Mouse (Mus musculus): ENCODE measurements around the gene Pex16.

Gene Pex16

DNA sequence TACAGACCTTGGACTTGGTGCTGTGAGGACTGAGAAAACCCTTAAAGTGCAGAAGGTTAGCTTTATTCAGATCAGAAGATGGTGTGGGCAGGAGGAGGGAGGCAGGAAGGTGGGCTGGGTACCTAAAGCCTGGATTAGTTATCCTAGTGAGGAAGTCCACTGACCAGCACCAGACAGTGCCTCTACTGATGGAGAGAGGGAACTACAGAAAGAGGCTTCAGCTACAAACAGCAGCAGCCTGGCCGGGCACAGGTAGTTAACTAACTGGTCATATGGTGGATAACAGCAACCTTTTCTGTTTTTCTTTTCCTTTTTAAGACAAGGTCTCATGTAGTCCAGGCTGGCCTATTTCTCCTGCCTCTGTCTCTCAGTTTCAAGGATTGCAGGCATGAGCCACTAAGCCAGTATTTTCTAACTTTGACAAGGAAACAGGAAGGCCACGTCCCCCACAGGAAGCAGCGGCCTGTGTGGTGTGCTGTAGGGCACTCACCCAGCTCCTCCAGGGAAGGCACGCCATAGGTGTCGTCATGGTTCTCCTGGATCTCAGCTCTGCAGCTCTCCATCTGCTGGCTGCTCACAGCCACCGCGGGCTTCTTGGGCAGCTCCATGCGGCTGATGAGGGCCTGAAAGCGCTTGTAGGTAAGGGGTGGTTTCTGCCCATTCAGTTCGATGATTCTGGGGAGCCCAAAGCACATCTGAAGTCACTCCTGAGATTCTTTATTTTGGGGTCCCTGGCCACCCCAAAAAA is 48.1 kb downstream of the Pex16 start:
- no peak for DNase-seq (ENCODE audit: extremely low spot score)

DNA sequence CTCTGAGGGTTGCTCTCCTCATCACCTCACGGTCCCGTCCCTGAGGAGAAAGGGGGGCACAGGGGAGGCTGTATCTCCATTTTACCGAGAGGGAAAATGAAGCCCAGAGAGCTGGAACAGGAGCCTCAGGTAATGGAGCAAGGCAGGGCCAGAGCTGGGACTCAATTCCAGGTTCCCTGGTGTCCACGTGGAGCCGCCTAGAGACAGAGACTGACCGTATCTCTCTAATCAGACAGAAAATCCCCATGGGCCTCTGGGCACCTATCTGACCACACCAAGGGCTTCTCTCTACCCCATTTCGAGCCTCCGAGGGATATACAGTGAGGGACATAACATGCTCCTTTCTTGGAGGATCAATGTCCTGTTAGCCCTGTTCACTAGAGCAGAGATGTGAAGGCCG is 48.7 kb downstream of the Pex16 start:
- DNase-seq (ENCODE audit: extremely low spot score), result no peak

DNA sequence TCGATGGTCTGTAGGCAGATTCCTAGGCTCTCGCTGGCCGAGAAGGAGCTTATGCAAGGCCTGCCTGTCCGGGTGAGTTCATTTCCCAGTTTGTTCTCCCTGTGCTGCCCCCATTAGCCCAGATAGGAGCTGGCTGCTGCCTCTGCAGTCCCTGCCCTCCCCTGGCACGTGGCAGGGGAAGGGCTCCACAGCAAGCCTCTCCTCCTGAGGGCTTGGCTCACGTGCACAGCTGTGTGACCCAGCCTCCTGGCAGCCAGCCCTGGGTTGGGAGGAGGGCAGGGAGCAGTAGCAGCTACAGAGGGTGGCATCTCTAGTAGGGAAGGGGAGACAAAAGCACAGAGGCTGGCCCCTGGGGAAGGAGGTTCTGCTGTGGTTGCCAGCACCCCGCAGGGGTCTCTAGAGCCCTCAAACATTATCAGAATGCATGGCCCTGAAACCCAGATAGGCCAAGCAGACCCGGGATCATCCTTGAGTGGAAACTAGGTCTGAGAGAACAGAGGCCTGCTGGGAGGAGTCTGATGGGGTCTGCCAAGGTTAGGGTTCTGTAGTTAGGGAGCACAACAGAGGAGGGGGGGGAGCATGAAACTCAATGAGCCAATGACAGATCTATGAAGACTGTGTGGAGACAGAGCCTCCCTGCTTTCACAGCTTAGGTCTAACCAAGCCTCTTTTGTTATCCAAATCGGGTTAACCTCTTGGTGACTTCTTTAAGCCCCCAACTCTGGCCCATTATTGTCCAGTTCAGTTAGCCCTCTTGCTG is 49.4 kb downstream of the Pex16 start:
- DNase-seq (ENCODE audit: extremely low spot score), result no peak

DNA sequence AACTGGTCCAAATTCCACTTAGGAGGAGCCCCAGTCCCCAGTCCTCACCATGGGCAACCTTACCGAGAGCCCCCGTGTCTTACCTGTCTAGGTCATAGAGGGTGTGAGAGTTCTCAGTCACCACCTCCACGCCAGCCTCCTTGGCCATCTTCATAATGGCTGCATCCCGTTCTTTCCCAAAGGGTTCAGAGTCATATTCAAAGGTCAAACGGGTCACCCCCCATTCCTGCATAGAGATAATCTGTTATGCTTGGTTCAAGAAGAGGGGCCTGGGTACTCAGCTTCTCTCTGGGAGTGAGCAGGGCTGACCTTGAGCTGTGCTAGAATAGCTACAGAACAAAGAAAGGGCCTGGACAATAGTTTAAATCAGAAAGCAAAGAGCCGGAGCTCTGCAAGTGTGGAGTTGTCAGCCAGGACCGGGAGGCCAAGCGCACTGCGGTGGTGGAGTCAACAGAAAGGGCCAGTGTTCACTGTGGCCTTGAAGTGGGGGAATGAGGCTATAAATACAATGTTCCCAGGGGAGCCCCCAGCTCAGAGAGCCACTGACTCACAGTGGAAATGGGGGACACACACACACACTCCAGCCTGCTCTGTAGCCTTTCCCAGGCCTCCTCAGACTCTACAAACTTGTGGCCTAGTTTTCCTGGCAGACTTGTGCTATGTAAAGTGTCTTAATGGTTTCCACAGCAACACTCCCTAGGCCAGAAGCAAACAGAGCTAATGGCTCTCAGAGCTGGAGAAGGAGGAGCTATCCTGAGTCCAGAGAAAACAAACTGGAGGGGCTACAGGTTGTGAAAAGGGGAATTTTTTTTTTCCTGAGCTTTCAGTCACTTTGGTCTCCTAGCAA is 50.2 kb downstream of the Pex16 start:
- peak; percentile 25 for DNase-seq (ENCODE audit: extremely low spot score)

GRCm38 (mm10) chr2:92425366-92425765 is 50.9 kb downstream of the Pex16 start:
- no peak for DNase-seq (ENCODE audit: extremely low spot score)

DNA sequence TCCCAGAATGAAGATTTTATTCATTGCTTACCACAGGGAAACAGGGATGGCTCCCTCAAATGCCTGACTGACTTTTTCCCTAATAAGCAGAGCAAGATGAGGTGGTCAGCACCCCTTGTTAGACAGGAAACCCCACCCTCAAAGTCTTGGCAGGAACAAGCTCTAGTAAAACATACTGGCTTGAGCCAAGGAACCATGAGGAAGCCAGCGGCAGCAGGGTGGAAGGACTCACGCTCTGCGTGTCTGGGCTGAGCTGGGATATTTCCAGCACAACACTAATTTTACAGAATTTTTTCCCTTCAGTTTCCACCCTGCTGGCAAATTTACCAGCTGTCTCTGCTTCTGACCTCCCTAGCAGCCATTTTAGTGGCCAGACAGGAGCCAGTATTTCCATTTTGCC is 52.0 kb downstream of the Pex16 start:
- DNase-seq (ENCODE audit: extremely low spot score), result no peak

GRCm38 (mm10) chr2:92427882-92428281 is 53.4 kb downstream of the Pex16 start:
- DNase-seq (ENCODE audit: extremely low spot score), result no peak

DNA sequence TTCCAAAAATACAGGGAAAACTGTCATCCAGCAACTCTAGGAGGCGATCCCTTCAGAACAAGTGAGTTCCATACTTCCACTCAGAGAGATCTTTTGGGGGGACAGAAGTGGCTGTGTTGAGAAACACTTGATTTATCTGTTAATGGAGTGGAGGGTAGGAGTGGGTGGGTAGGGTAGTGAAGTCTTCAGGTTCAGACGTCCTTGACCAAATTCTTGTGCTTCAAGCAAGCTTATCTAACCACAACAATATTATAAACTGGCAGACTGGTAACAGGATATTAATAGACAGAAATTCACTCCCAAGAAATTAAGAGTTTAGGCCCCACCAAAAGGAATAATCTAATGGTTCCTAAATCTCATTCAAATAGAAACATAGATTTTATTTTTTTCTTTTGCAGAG is 55.6 kb downstream of the Pex16 start:
- DNase-seq (ENCODE audit: extremely low spot score), result no peak

Data from embryo, embryonic 9.5 days (tissue).